Mouse (Mus musculus): ENCODE data around the gene Rpl23. TPM values are rescaled to one million over a fixed set of nuclear protein-coding genes. Genes with fewer than 3 reads are reported as not detected.
"Not testable (repeated sequence)": the region's sequence is repeated elsewhere in the genome, so short reads cannot be mapped to it uniquely, and the experiment has no call there.

The Rpl23 gene
- polyA plus RNA-seq, 1 experiment, result 854 TPM

- Histone ChIP-seq H3K4me1 (ENCODE audit: control insufficient read depth, insufficient read depth, low read length) (peaks cover 2% of the 10 kb centered on the region; the same call in 1 of the 2 replicates), H3K4me3 (ENCODE audit: insufficient read depth, low read length) (no peak overlapping the region), H3K27ac (ENCODE audit: insufficient read depth, low read depth, low read length) (no peak overlapping the region)
- TF ChIP-seq POLR2A (IDR thresholded peaks at IDR 0.05; ENCODE audit: borderline replicate concordance, low read depth, low read length) (no peak), CTCF (IDR thresholded peaks at IDR 0.05; ENCODE audit: low read depth, low read length) (no peak)
Observed at GRCm38 (mm10) chr11:97793165-97793564, 10.9 kb upstream of the Rpl23 start.

- not testable (repeated sequence) for H3K4me3 ChIP-seq (ENCODE audit: insufficient read depth, low read length); H3K4me1 ChIP-seq (ENCODE audit: control insufficient read depth, insufficient read depth, low read length)
Observed at GRCm38 (mm10) chr11:97790778-97791438, 8.7 kb upstream of the Rpl23 start.

GRCm38 (mm10) chr11:97789727-97790126 is 7.5 kb upstream of the Rpl23 start:
- Histone ChIP-seq H3K4me1 (ENCODE audit: control insufficient read depth, insufficient read depth, low read length) (no peaks in the 10 kb centered on the region), H3K27ac (ENCODE audit: insufficient read depth, low read depth, low read length) (no peak overlapping the region), H3K4me3 (ENCODE audit: insufficient read depth, low read length) (no peak overlapping the region)
- no peak for TF ChIP-seq CTCF (IDR thresholded peaks at IDR 0.05; ENCODE audit: low read depth, low read length)
- no peak for TF ChIP-seq POLR2A (IDR thresholded peaks at IDR 0.05; ENCODE audit: borderline replicate concordance, low read depth, low read length)

More at GRCm38 (mm10) chr11:97790778-97791438, 8.7 kb upstream of the Rpl23 start:
- H3K27ac ChIP-seq (ENCODE audit: insufficient read depth, low read depth, low read length), result not testable (repeated sequence)

- no peak overlapping the region for H3K27ac ChIP-seq (ENCODE audit: insufficient read depth, low read depth, low read length)
- H3K4me3 ChIP-seq (ENCODE audit: insufficient read depth, low read length), result no peak overlapping the region
- TF ChIP-seq CTCF (IDR thresholded peaks at IDR 0.05; ENCODE audit: low read depth, low read length), result no peak
- TF ChIP-seq POLR2A (IDR thresholded peaks at IDR 0.05; ENCODE audit: borderline replicate concordance, low read depth, low read length), result no peak
- no peaks in the 10 kb centered on the region for H3K4me1 ChIP-seq (ENCODE audit: control insufficient read depth, insufficient read depth, low read length)
Observed at GRCm38 (mm10) chr11:97787961-97788360, 5.7 kb upstream of the Rpl23 start.

GRCm38 (mm10) chr11:97782564-97782895 is 293 bp upstream of the Rpl23 start:
- TF ChIP-seq POLR2A (IDR thresholded peaks at IDR 0.05; ENCODE audit: borderline replicate concordance, low read depth, low read length), result no peak
- no peak for TF ChIP-seq CTCF (IDR thresholded peaks at IDR 0.05; ENCODE audit: low read depth, low read length)
- Histone ChIP-seq H3K27ac (ENCODE audit: insufficient read depth, low read depth, low read length) (peak overlapping the region; percentile 78), H3K4me3 (ENCODE audit: insufficient read depth, low read length) (peak overlapping the region; percentile 80), H3K4me1 (ENCODE audit: control insufficient read depth, insufficient read depth, low read length) (peaks cover 10% of the 10 kb centered on the region; the same call in 1 of the 2 replicates)

GRCm38 (mm10) chr11:97781478-97781831 is 782 bp downstream of the Rpl23 start:
- peaks cover 10% of the 10 kb centered on the region; the same call in 1 of the 2 replicates for H3K4me1 ChIP-seq (ENCODE audit: control insufficient read depth, insufficient read depth, low read length)
- peak overlapping the region; percentile 93 for H3K4me3 ChIP-seq (ENCODE audit: insufficient read depth, low read length)
- H3K27ac ChIP-seq (ENCODE audit: insufficient read depth, low read depth, low read length), result peak overlapping the region; percentile 89
- TF ChIP-seq POLR2A (IDR thresholded peaks at IDR 0.05; ENCODE audit: borderline replicate concordance, low read depth, low read length) (no peak), CTCF (IDR thresholded peaks at IDR 0.05; ENCODE audit: low read depth, low read length) (no peak)

GRCm38 (mm10) chr11:97779968-97780701 is 2.1 kb downstream of the Rpl23 start:
- no peak overlapping the region for H3K27ac ChIP-seq (ENCODE audit: insufficient read depth, low read depth, low read length)
- H3K4me3 ChIP-seq (ENCODE audit: insufficient read depth, low read length), result peak overlapping the region; percentile 93
- H3K4me1 ChIP-seq (ENCODE audit: control insufficient read depth, insufficient read depth, low read length), result peaks cover 10% of the 10 kb centered on the region; the same call in 1 of the 2 replicates
- TF ChIP-seq POLR2A (IDR thresholded peaks at IDR 0.05; ENCODE audit: borderline replicate concordance, low read depth, low read length) (no peak), CTCF (IDR thresholded peaks at IDR 0.05; ENCODE audit: low read depth, low read length) (no peak)

GRCm38 (mm10) chr11:97778918-97779317 is 3.3 kb downstream of the Rpl23 start:
- Histone ChIP-seq H3K4me3 (ENCODE audit: insufficient read depth, low read length) (0 out of 2 replicates have a peak overlapping the region, but pooled peaks have one; percentile 1), H3K4me1 (ENCODE audit: control insufficient read depth, insufficient read depth, low read length) (peaks cover 10% of the 10 kb centered on the region; the same call in 1 of the 2 replicates), H3K27ac (ENCODE audit: insufficient read depth, low read depth, low read length) (no peak overlapping the region)
- TF ChIP-seq CTCF (IDR thresholded peaks at IDR 0.05; ENCODE audit: low read depth, low read length) (no peak), POLR2A (IDR thresholded peaks at IDR 0.05; ENCODE audit: borderline replicate concordance, low read depth, low read length) (no peak)

- peaks cover 10% of the 10 kb centered on the region; the same call in 1 of the 2 replicates for H3K4me1 ChIP-seq (ENCODE audit: control insufficient read depth, insufficient read depth, low read length)
- H3K4me3 ChIP-seq (ENCODE audit: insufficient read depth, low read length), result no peak overlapping the region
- TF ChIP-seq POLR2A (IDR thresholded peaks at IDR 0.05; ENCODE audit: borderline replicate concordance, low read depth, low read length) (no peak), CTCF (IDR thresholded peaks at IDR 0.05; ENCODE audit: low read depth, low read length) (peak; percentile 17; the same call in 1 of the 2 replicates)
- H3K27ac ChIP-seq (ENCODE audit: insufficient read depth, low read depth, low read length), result no peak overlapping the region
Observed at GRCm38 (mm10) chr11:97777129-97777529, 5.1 kb downstream of the Rpl23 start.

GRCm38 (mm10) chr11:97776497-97777128 is 5.6 kb downstream of the Rpl23 start:
- H3K27ac ChIP-seq (ENCODE audit: insufficient read depth, low read depth, low read length), result no peak overlapping the region
- no peak overlapping the region for H3K4me3 ChIP-seq (ENCODE audit: insufficient read depth, low read length)
- peaks cover 10% of the 10 kb centered on the region; the same call in 1 of the 2 replicates for H3K4me1 ChIP-seq (ENCODE audit: control insufficient read depth, insufficient read depth, low read length)
- TF ChIP-seq CTCF (IDR thresholded peaks at IDR 0.05; ENCODE audit: low read depth, low read length) (no peak), POLR2A (IDR thresholded peaks at IDR 0.05; ENCODE audit: borderline replicate concordance, low read depth, low read length) (no peak)

All from bone marrow macrophage, adult 2 months (primary cell).